Mouse (Mus musculus) midbrain, embryonic 11.5 days (tissue): ENCODE results near the gene 1700037H04Rik. TPM values are rescaled to one million over a fixed set of nuclear protein-coding genes. Genes with fewer than 3 reads are reported as not detected.
"Not testable (repeated sequence)": the region's sequence is repeated elsewhere in the genome, so short reads cannot be mapped to it uniquely, and the experiment has no call there.

Source experiments
- ATAC-seq: fragments of 200-750 bp; cut with Nextera tagmentation; 2 replicates; pipeline ENCODE4 v1.8.0; 2017; ENCODE audit warnings: moderate TSS enrichment, moderate library complexity; ENCODE audit not compliant: low FRiP score
- DNase-seq: peaks from one replicate; pipeline ENCODE4 v3.0.0; 2015; ENCODE audit warnings: low spot score; ENCODE audit errors: missing footprints
- H3K27ac ChIP-seq: fragments of 300-500 bp; sonication (generic); 2 replicates; pipeline ENCODE4 v1.5.1; 2014; ENCODE audit warnings: low read depth, low read length
- H3K27me3 ChIP-seq: fragments of 300-500 bp; sonication (generic); 2 replicates; pipeline ENCODE4 v1.6.1; 2014; ENCODE audit warnings: mild to moderate bottlenecking, low read length, moderate library complexity, mixed read lengths; ENCODE audit not compliant: control insufficient read depth, insufficient read depth
- H3K36me3 ChIP-seq: fragments of 300-500 bp; sonication (generic); 2 replicates; pipeline ENCODE4 v1.6.1; 2014; ENCODE audit warnings: mild to moderate bottlenecking, low read length, moderate library complexity, mixed read lengths; ENCODE audit not compliant: control insufficient read depth, insufficient read depth
- H3K4me1 ChIP-seq: fragments of 300-500 bp; sonication (generic); 2 replicates; pipeline ENCODE4 v1.6.1; 2014; ENCODE audit warnings: low read length; ENCODE audit not compliant: control insufficient read depth, insufficient read depth
- H3K4me2 ChIP-seq: fragments of 300-500 bp; sonication (generic); 2 replicates; pipeline ENCODE4 v1.6.1; 2014; ENCODE audit warnings: mild to moderate bottlenecking, moderate library complexity
- H3K4me3 ChIP-seq: fragments of 300-500 bp; sonication (generic); 2 replicates; pipeline ENCODE4 v1.5.1; 2014; ENCODE audit warnings: low read depth, low read length
- H3K9ac ChIP-seq: fragments of 300-500 bp; sonication (generic); 2 replicates; pipeline ENCODE4 v1.6.1; 2014; ENCODE audit warnings: low read length
- H3K9me3 ChIP-seq: fragments of 300-500 bp; sonication (generic); 2 replicates; pipeline ENCODE4 v1.6.1; 2016; ENCODE audit warnings: low read length; ENCODE audit not compliant: control insufficient read depth
- WGBS: fragments of 180-500 bp; shearing (Covaris S2); extraction: QIAGEN DNeasy Blood & Tissue Kit; methylation state at CpG from one replicate; pipeline ENCODE4 v1.1.7; 2014; 5-methylcytosine and 5-hydroxymethylcytosine counted together
- polyA plus RNA-seq: library from polyadenylated mRNA; unstranded; fragments of >200 nt; fragmentation: Nextera tagmentation; extraction: Ambion mirVana; gene quantifications from 2 replicates; pipeline ENCODE4 v1.2.1, GENCODE M21; 2014

Gene 1700037H04Rik
- polyA plus RNA-seq, 1 experiment from 2014 or later: 122 TPM

- H3K4me3 ChIP-seq: no peak overlapping the region
- no peak for ATAC-seq
- no peaks in the 10 kb centered on the region for H3K36me3 ChIP-seq
- no peak for DNase-seq
- H3K27ac ChIP-seq: no peak overlapping the region
- H3K9ac ChIP-seq: no peak overlapping the region
- peaks cover 16% of the 10 kb centered on the region for H3K4me1 ChIP-seq
- no peaks in the 10 kb centered on the region for H3K27me3 ChIP-seq
- peak overlapping the region; percentile 90 for H3K4me2 ChIP-seq
- no peaks in the 10 kb centered on the region for H3K9me3 ChIP-seq
- 88% methylated on average over 5 of the region's 5 CpGs for WGBS
These were observed 31.7 kb downstream of the 1700037H04Rik start for GRCm38 (mm10) chr2:131128211-131128610.

GRCm38 (mm10) chr2:131127161-131127730 lies 32.6 kb downstream of the 1700037H04Rik start, which contains the start of gene Hspa12b:
Hspa12b (plus strand) TSS chr2:131127280.
- 1% methylated on average over 27 of the region's 28 CpGs for WGBS
- H3K27me3 ChIP-seq: no peaks in the 10 kb centered on the region
- no peaks in the 10 kb centered on the region for H3K9me3 ChIP-seq
- H3K36me3 ChIP-seq: no peaks in the 10 kb centered on the region
- peak within 1 kb of the TSS; percentile 61 for H3K9ac ChIP-seq
- H3K4me2 ChIP-seq: peak within 1 kb of the TSS; percentile 90
- H3K27ac ChIP-seq: no peak within 1 kb of the TSS
- ATAC-seq: peak; percentile 89
- peaks cover 16% of the 10 kb centered on the region for H3K4me1 ChIP-seq
- peak within 1 kb of the TSS; percentile 35 for H3K4me3 ChIP-seq
- peak; percentile 93 for DNase-seq

- 0 out of 2 replicates have a peak overlapping the region, but pooled peaks have one; percentile 61 for H3K9ac ChIP-seq
- no peak overlapping the region; the same call in 1 of the 2 replicates for H3K4me3 ChIP-seq
- ATAC-seq (peak; percentile 13; the same call in 1 of the 2 replicates), DNase-seq (no peak)
- H3K4me2 ChIP-seq: peak overlapping the region; percentile 90
- H3K27me3 ChIP-seq: no peaks in the 10 kb centered on the region
- peaks cover 16% of the 10 kb centered on the region for H3K4me1 ChIP-seq
- H3K27ac ChIP-seq: no peak overlapping the region
- no peaks in the 10 kb centered on the region for H3K9me3 ChIP-seq
- H3K36me3 ChIP-seq: no peaks in the 10 kb centered on the region
- 34% methylated on average over 9 of the region's 9 CpGs for WGBS
These were observed 33.7 kb downstream of the 1700037H04Rik start for GRCm38 (mm10) chr2:131125964-131126815.

GRCm38 (mm10) chr2:131125157-131125963 lies 34.5 kb downstream of the 1700037H04Rik start:
- no peaks in the 10 kb centered on the region for H3K9me3 ChIP-seq
- H3K27ac ChIP-seq: no peak overlapping the region
- no peak overlapping the region for H3K4me2 ChIP-seq
- peak; percentile 71 for DNase-seq
- no peak overlapping the region for H3K9ac ChIP-seq
- WGBS: 92% methylated on average over 9 of the region's 9 CpGs
- H3K4me1 ChIP-seq: peaks cover 16% of the 10 kb centered on the region
- no peaks in the 10 kb centered on the region for H3K27me3 ChIP-seq
- ATAC-seq: no peak
- H3K36me3 ChIP-seq: no peaks in the 10 kb centered on the region
- no peak overlapping the region for H3K4me3 ChIP-seq

- Histone ChIP-seq H3K4me3 (no peak overlapping the region), H3K36me3 (no peaks in the 10 kb centered on the region), H3K9ac (no peak overlapping the region), H3K4me1 (peaks cover 16% of the 10 kb centered on the region), H3K27ac (no peak overlapping the region), H3K27me3 (no peaks in the 10 kb centered on the region), H3K4me2 (no peak overlapping the region), H3K9me3 (no peaks in the 10 kb centered on the region)
- ATAC-seq (no peak), DNase-seq (no peak)
- 85% methylated on average over 3 of the region's 3 CpGs for WGBS
These were observed 35.7 kb downstream of the 1700037H04Rik start for GRCm38 (mm10) chr2:131124166-131124565.

GRCm38 (mm10) chr2:131118968-131119574 lies 40.8 kb downstream of the 1700037H04Rik start:
- Histone ChIP-seq H3K4me2 (no peak overlapping the region), H3K9me3 (no peaks in the 10 kb centered on the region), H3K27me3 (no peaks in the 10 kb centered on the region), H3K4me1 (no peaks in the 10 kb centered on the region), H3K27ac (no peak overlapping the region), H3K36me3 (no peaks in the 10 kb centered on the region), H3K9ac (no peak overlapping the region), H3K4me3 (no peak overlapping the region)
- DNase-seq (peak; percentile 26), ATAC-seq (no peak)
- 75% methylated on average over 2 of the region's 2 CpGs for WGBS

- no peaks in the 10 kb centered on the region for H3K27me3 ChIP-seq
- ATAC-seq: no peak
- no peak overlapping the region for H3K27ac ChIP-seq
- H3K9ac ChIP-seq: no peak overlapping the region
- H3K4me1 ChIP-seq: no peaks in the 10 kb centered on the region
- WGBS: 92% methylated on average over 5 of the region's 5 CpGs
- H3K9me3 ChIP-seq: no peaks in the 10 kb centered on the region
- H3K4me2 ChIP-seq: no peak overlapping the region
- H3K36me3 ChIP-seq: no peaks in the 10 kb centered on the region
- no peak overlapping the region for H3K4me3 ChIP-seq
- DNase-seq: no peak
These were observed 53.9 kb downstream of the 1700037H04Rik start for GRCm38 (mm10) chr2:131105989-131106388.

GRCm38 (mm10) chr2:131105061-131105460 lies 54.8 kb downstream of the 1700037H04Rik start:
- not testable (repeated sequence) for H3K4me2 ChIP-seq, H3K36me3 ChIP-seq, H3K4me1 ChIP-seq, H3K27ac ChIP-seq, H3K4me3 ChIP-seq, ATAC-seq, H3K9me3 ChIP-seq, H3K27me3 ChIP-seq, DNase-seq, H3K9ac ChIP-seq
- 75% methylated on average over 4 of the region's 4 CpGs for WGBS
